Mouse (Mus musculus) embryonic facial prominence, embryonic 10.5 days (tissue): ENCODE measurements around the gene Psg22. TPM values are rescaled to one million over a fixed set of nuclear protein-coding genes. Genes with fewer than 3 reads are reported as not detected.
"Not testable (repeated sequence)": the region's sequence is repeated elsewhere in the genome, so short reads cannot be mapped to it uniquely, and the experiment has no call there.

Source experiments
- DNase-seq: peaks from one replicate; pipeline ENCODE4 v3.0.0-alpha.2; 2017; ENCODE audit warnings: low spot score
- H3K27ac ChIP-seq: fragments of 300-500 bp; sonication (generic); replicated peaks from 2 replicates; pipeline ENCODE4 v1.5.1; 2016; ENCODE audit warnings: mild to moderate bottlenecking
- H3K27me3 ChIP-seq: fragments of 300-500 bp; sonication (generic); replicated peaks from 2 replicates; pipeline ENCODE4 v1.6.1; 2016; ENCODE audit warnings: low read depth, mild to moderate bottlenecking; ENCODE audit not compliant: poor library complexity, severe bottlenecking
- H3K36me3 ChIP-seq: fragments of 300-500 bp; sonication (generic); replicated peaks from 2 replicates; pipeline ENCODE4 v1.6.1; 2016; ENCODE audit warnings: mild to moderate bottlenecking, moderate library complexity
- H3K4me1 ChIP-seq: fragments of 300-500 bp; sonication (generic); 2 replicates; pipeline ENCODE4 v1.6.1; 2016
- H3K4me3 ChIP-seq: fragments of 300-500 bp; sonication (generic); 2 replicates; pipeline ENCODE4 v1.5.1; 2016; ENCODE audit warnings: mild to moderate bottlenecking, moderate library complexity
- H3K9me3 ChIP-seq: fragments of 300-500 bp; sonication (generic); 2 replicates; pipeline ENCODE4 v1.6.1; 2016; ENCODE audit warnings: mild to moderate bottlenecking
- WGBS: fragments of 180-500 bp; shearing (Covaris S2); methylation state at CpG from one replicate; pipeline ENCODE4 v1.1.7; 2016; 5-methylcytosine and 5-hydroxymethylcytosine counted together
- polyA plus RNA-seq: library from polyadenylated mRNA; unstranded; fragments of >200 nt; fragmentation: Nextera tagmentation; extraction: Ambion mirVana; gene quantifications from 2 replicates; pipeline ENCODE4 v1.2.1, GENCODE M21; 2016

Psg22 gene
- polyA plus RNA-seq = not detected in 2 replicates

GRCm38 (mm10) chr7:18717790-18718189 is at the start of gene Psg22:
Gene Psg22, plus strand, starts transcription at chr7:18718090.
- Histone ChIP-seq H3K4me1 (no peaks in the 10 kb centered on the region), H3K9me3 (no peaks in the 10 kb centered on the region), H3K27ac (no peak within 1 kb of the TSS), H3K27me3 (no peaks in the 10 kb centered on the region), H3K4me3 (no peak within 1 kb of the TSS), H3K36me3 (no peaks in the 10 kb centered on the region)
- no peak for DNase-seq
- 55% methylated on average over 2 of the region's 2 CpGs for WGBS

- whole genome bisulfite sequencing = 38% methylated on average over 2 of the region's 2 CpGs
- no peaks in the 10 kb centered on the region for H3K36me3 ChIP-seq
- no peak overlapping the region for H3K4me3 ChIP-seq
- no peaks in the 10 kb centered on the region for H3K27me3 ChIP-seq
- no peaks in the 10 kb centered on the region for H3K4me1 ChIP-seq
- peak; percentile 25 for DNase-seq
- H3K9me3 ChIP-seq = 0 out of 2 replicates have a peak, but pooled peaks cover 6% of the 10 kb centered on the region
- no peak overlapping the region for H3K27ac ChIP-seq
Measured at GRCm38 (mm10) chr7:18679772-18680171, 38.1 kb upstream of the Psg22 start.

GRCm38 (mm10) chr7:18685586-18685985 is 32.3 kb upstream of the Psg22 start:
- Histone ChIP-seq H3K36me3 (no peaks in the 10 kb centered on the region), H3K4me1 (no peaks in the 10 kb centered on the region)
- DNase-seq = no peak

GRCm38 (mm10) chr7:18686085-18686484 is 31.8 kb upstream of the Psg22 start, which contains the start of gene Psg20:
Gene Psg20, minus strand, starts transcription at chr7:18686185.
- WGBS = 81% methylated on average over 2 of the region's 2 CpGs
- H3K27ac ChIP-seq = no peak within 1 kb of the TSS

More at GRCm38 (mm10) chr7:18685586-18685985, 32.3 kb upstream of the Psg22 start:
- no peak overlapping the region for H3K4me3 ChIP-seq
- H3K27me3 ChIP-seq = no peaks in the 10 kb centered on the region
- H3K9me3 ChIP-seq = no peaks in the 10 kb centered on the region
- no peak overlapping the region for H3K27ac ChIP-seq

GRCm38 (mm10) chr7:18710331-18710730 is 7.6 kb upstream of the Psg22 start:
- H3K27me3 ChIP-seq, H3K9me3 ChIP-seq, H3K27ac ChIP-seq, H3K4me1 ChIP-seq, DNase-seq, H3K36me3 ChIP-seq, H3K4me3 ChIP-seq: not testable (repeated sequence)
- WGBS = 78% methylated on average over 4 of the region's 4 CpGs

More at GRCm38 (mm10) chr7:18686085-18686484, 31.8 kb upstream of the Psg22 start, which contains the start of gene Psg20:
- no peak for DNase-seq
- Histone ChIP-seq H3K36me3 (no peaks in the 10 kb centered on the region), H3K4me1 (no peaks in the 10 kb centered on the region), H3K9me3 (no peaks in the 10 kb centered on the region), H3K27me3 (no peaks in the 10 kb centered on the region), H3K4me3 (no peak within 1 kb of the TSS)

GRCm38 (mm10) chr7:18710846-18711245 is 7.0 kb upstream of the Psg22 start:
- Histone ChIP-seq H3K9me3 (no peaks in the 10 kb centered on the region), H3K4me1 (no peaks in the 10 kb centered on the region), H3K36me3 (no peaks in the 10 kb centered on the region), H3K27me3 (no peaks in the 10 kb centered on the region), H3K27ac (no peak overlapping the region), H3K4me3 (no peak overlapping the region)
- WGBS = 81% methylated on average over 1 of the region's 1 CpGs
- no peak for DNase-seq

GRCm38 (mm10) chr7:18715546-18715945 is 2.3 kb upstream of the Psg22 start:
- no peak for DNase-seq
- H3K9me3 ChIP-seq = no peaks in the 10 kb centered on the region
- H3K27ac ChIP-seq = no peak overlapping the region
- H3K36me3 ChIP-seq = no peaks in the 10 kb centered on the region
- H3K4me1 ChIP-seq = no peaks in the 10 kb centered on the region
- WGBS = 77% methylated on average over 4 of the region's 4 CpGs
- H3K27me3 ChIP-seq = no peaks in the 10 kb centered on the region
- no peak overlapping the region for H3K4me3 ChIP-seq

- no peaks in the 10 kb centered on the region for H3K9me3 ChIP-seq
- no peak overlapping the region for H3K4me3 ChIP-seq
- H3K27me3 ChIP-seq = no peaks in the 10 kb centered on the region
- DNase-seq = no peak
- no peaks in the 10 kb centered on the region for H3K36me3 ChIP-seq
- H3K4me1 ChIP-seq = no peaks in the 10 kb centered on the region
- no peak overlapping the region for H3K27ac ChIP-seq
- WGBS = 85% methylated on average over 6 of the region's 6 CpGs
Measured at GRCm38 (mm10) chr7:18724001-18724400, 6.1 kb downstream of the Psg22 start.

GRCm38 (mm10) chr7:18725931-18726330 is 8.0 kb downstream of the Psg22 start:
- not testable (repeated sequence) for H3K9me3 ChIP-seq, H3K36me3 ChIP-seq, DNase-seq, H3K27ac ChIP-seq, H3K27me3 ChIP-seq, H3K4me1 ChIP-seq, H3K4me3 ChIP-seq

- WGBS = 77% methylated on average over 1 of the region's 1 CpGs
- H3K4me3 ChIP-seq = no peak overlapping the region
- no peak for DNase-seq
Measured at GRCm38 (mm10) chr7:18728391-18728790, 10.5 kb downstream of the Psg22 start.

GRCm38 (mm10) chr7:18733111-18733510 is 15.2 kb downstream of the Psg22 start:
- no peak overlapping the region for H3K4me3 ChIP-seq
- H3K27me3 ChIP-seq = no peaks in the 10 kb centered on the region
- H3K9me3 ChIP-seq = no peaks in the 10 kb centered on the region
- DNase-seq = no peak
- no peaks in the 10 kb centered on the region for H3K36me3 ChIP-seq
- no peak overlapping the region for H3K27ac ChIP-seq
- H3K4me1 ChIP-seq = no peaks in the 10 kb centered on the region

More at GRCm38 (mm10) chr7:18728391-18728790, 10.5 kb downstream of the Psg22 start:
- Histone ChIP-seq H3K9me3 (no peaks in the 10 kb centered on the region), H3K27ac (no peak overlapping the region), H3K4me1 (no peaks in the 10 kb centered on the region), H3K36me3 (no peaks in the 10 kb centered on the region), H3K27me3 (no peaks in the 10 kb centered on the region)

- 93% methylated on average over 1 of the region's 1 CpGs for WGBS
- H3K27ac ChIP-seq = no peak overlapping the region
- no peaks in the 10 kb centered on the region for H3K36me3 ChIP-seq
- no peak overlapping the region for H3K4me3 ChIP-seq
- no peaks in the 10 kb centered on the region for H3K4me1 ChIP-seq
- no peaks in the 10 kb centered on the region for H3K27me3 ChIP-seq
- DNase-seq = no peak
- no peaks in the 10 kb centered on the region for H3K9me3 ChIP-seq
Measured at GRCm38 (mm10) chr7:18734451-18734850, 16.6 kb downstream of the Psg22 start.

- peak overlapping the region; percentile 72 for H3K27ac ChIP-seq
- peaks cover 7% of the 10 kb centered on the region for H3K4me1 ChIP-seq
- WGBS = 9% methylated on average over 20 of the region's 20 CpGs
- DNase-seq = peak; percentile 52
- peak overlapping the region; percentile 49 for H3K4me3 ChIP-seq
- no peaks in the 10 kb centered on the region for H3K36me3 ChIP-seq
- H3K9me3 ChIP-seq = 0 out of 2 replicates have a peak, but pooled peaks cover 5% of the 10 kb centered on the region
- peaks cover 34% of the 10 kb centered on the region for H3K27me3 ChIP-seq
Measured at GRCm38 (mm10) chr7:18746189-18746860, 28.4 kb downstream of the Psg22 start.
